Mouse (Mus musculus) heart, embryonic 16.5 days (tissue): Measurements from ENCODE around the gene Bloc1s2. TPM values are rescaled to one million over a fixed set of nuclear protein-coding genes. Genes with fewer than 3 reads are reported as not detected.
"Not testable (repeated sequence)": the region's sequence is repeated elsewhere in the genome, so short reads cannot be mapped to it uniquely, and the experiment has no call there.

Source experiments
- ATAC-seq: fragments of 200-750 bp; cut with Nextera tagmentation; replicated peaks from 2 replicates; pipeline ENCODE4 v1.8.0; 2017; ENCODE audit warnings: moderate number of reproducible peaks; ENCODE audit not compliant: insufficient read depth, low FRiP score; ENCODE audit errors: extremely low read depth
- H3K27ac ChIP-seq: fragments of 300-500 bp; sonication (generic); 2 replicates; pipeline ENCODE4 v1.5.1; 2014; ENCODE audit warnings: mild to moderate bottlenecking, low read length, control low read depth, moderate library complexity
- H3K27me3 ChIP-seq: fragments of 300-500 bp; sonication (generic); 2 replicates; pipeline ENCODE4 v1.6.1; 2014; ENCODE audit warnings: low read length, mixed read lengths; ENCODE audit not compliant: control insufficient read depth, insufficient read depth
- H3K36me3 ChIP-seq: fragments of 300-500 bp; sonication (generic); 2 replicates; pipeline ENCODE4 v1.6.1; 2014; ENCODE audit not compliant: control insufficient read depth, insufficient read depth
- H3K4me1 ChIP-seq: fragments of 300-500 bp; sonication (generic); 2 replicates; pipeline ENCODE4 v1.6.1; 2014; ENCODE audit warnings: low read length, mixed read lengths; ENCODE audit not compliant: control insufficient read depth, insufficient read depth
- H3K4me2 ChIP-seq: fragments of 300-500 bp; sonication (generic); 2 replicates; pipeline ENCODE4 v1.6.1; 2014; ENCODE audit warnings: low read depth, mild to moderate bottlenecking, control low read depth, low read length
- H3K4me3 ChIP-seq: fragments of 300-500 bp; sonication (generic); 2 replicates; pipeline ENCODE4 v1.5.1; 2014; ENCODE audit warnings: mild to moderate bottlenecking, control low read depth, low read length
- H3K9ac ChIP-seq: fragments of 300-500 bp; sonication (generic); 2 replicates; pipeline ENCODE4 v1.6.1; 2014; ENCODE audit warnings: low read length, control low read depth
- H3K9me3 ChIP-seq: fragments of 300-500 bp; sonication (generic); replicated peaks from 2 replicates; pipeline ENCODE4 v1.6.1; 2016; ENCODE audit warnings: low read length; ENCODE audit not compliant: control insufficient read depth
- whole genome bisulfite sequencing: fragments of 180-500 bp; shearing (Covaris S2); extraction: QIAGEN DNeasy Blood & Tissue Kit; methylation state at CpG from one replicate; pipeline ENCODE4 v1.1.7; 2014; 5-methylcytosine and 5-hydroxymethylcytosine counted together
- polyA plus RNA-seq: library from polyadenylated mRNA; unstranded; fragments of >200 nt; fragmentation: Nextera tagmentation; extraction: Ambion mirVana; gene quantifications from 2 replicates; pipeline ENCODE4 v1.2.1, GENCODE M21; 2015

The Bloc1s2 gene
- polyA plus RNA-seq, 1 experiment from 2014 or later, result 63.3 TPM

GRCm38 (mm10) chr19:44135960-44136485 is 10.2 kb downstream of the Bloc1s2 start:
- Histone ChIP-seq H3K27me3 (no peaks in the 10 kb centered on the region), H3K9me3 (peaks cover 5% of the 10 kb centered on the region), H3K4me1 (peaks cover 7% of the 10 kb centered on the region; the same call in 1 of the 2 replicates), H3K4me3 (peak overlapping the region; percentile 82), H3K36me3 (peaks cover 21% of the 10 kb centered on the region), H3K27ac (no peak overlapping the region), H3K4me2 (peak overlapping the region; percentile 77), H3K9ac (peak overlapping the region; percentile 54; the same call in 1 of the 2 replicates)
- 24% methylated on average over 7 of the region's 7 CpGs for WGBS
- ATAC-seq, result no peak

GRCm38 (mm10) chr19:44135072-44135959 is 10.9 kb downstream of the Bloc1s2 start, which contains the start of gene Cwf19l1:
Gene Cwf19l1 (minus strand): TSS chr19:44135876.
- WGBS, result under 1% methylated on average over 45 of the region's 45 CpGs
- H3K27ac ChIP-seq, result peak within 1 kb of the TSS; percentile 99
- H3K4me2 ChIP-seq, result peak within 1 kb of the TSS; percentile 88
- no peaks in the 10 kb centered on the region for H3K27me3 ChIP-seq
- ATAC-seq, result peak; percentile 85
- H3K36me3 ChIP-seq, result peaks cover 24% of the 10 kb centered on the region
- peaks cover 5% of the 10 kb centered on the region for H3K9me3 ChIP-seq
- peaks cover 7% of the 10 kb centered on the region; the same call in 1 of the 2 replicates for H3K4me1 ChIP-seq
- peak within 1 kb of the TSS; percentile 82 for H3K4me3 ChIP-seq
- H3K9ac ChIP-seq, result peak within 1 kb of the TSS; percentile 93

GRCm38 (mm10) chr19:44132917-44133316 is 13.3 kb downstream of the Bloc1s2 start:
- H3K36me3 ChIP-seq, result peaks cover 24% of the 10 kb centered on the region
- H3K9me3 ChIP-seq, result no peaks in the 10 kb centered on the region; the same call in 1 of the 2 replicates
- H3K27ac ChIP-seq, result no peak overlapping the region
- WGBS, result 85% methylated on average over 5 of the region's 5 CpGs
- no peak overlapping the region for H3K9ac ChIP-seq
- no peak overlapping the region for H3K4me2 ChIP-seq
- peaks cover 7% of the 10 kb centered on the region; the same call in 1 of the 2 replicates for H3K4me1 ChIP-seq
- ATAC-seq, result no peak
- H3K4me3 ChIP-seq, result no peak overlapping the region
- H3K27me3 ChIP-seq, result no peaks in the 10 kb centered on the region

- no peaks in the 10 kb centered on the region for H3K9me3 ChIP-seq
- WGBS, result 77% methylated on average over 2 of the region's 2 CpGs
- ATAC-seq, result no peak
- H3K4me3 ChIP-seq, result no peak overlapping the region
- no peak overlapping the region for H3K9ac ChIP-seq
- H3K4me1 ChIP-seq, result no peaks in the 10 kb centered on the region
- no peaks in the 10 kb centered on the region for H3K27me3 ChIP-seq
- no peak overlapping the region for H3K4me2 ChIP-seq
- H3K27ac ChIP-seq, result no peak overlapping the region
- peaks cover 56% of the 10 kb centered on the region for H3K36me3 ChIP-seq
These were observed 17.7 kb downstream of the Bloc1s2 start for GRCm38 (mm10) chr19:44128560-44128959.

GRCm38 (mm10) chr19:44127729-44128497 is 18.3 kb downstream of the Bloc1s2 start:
- H3K9ac ChIP-seq, result no peak overlapping the region
- H3K4me3 ChIP-seq, result no peak overlapping the region
- ATAC-seq, result no peak
- H3K27ac ChIP-seq, result no peak overlapping the region
- H3K36me3 ChIP-seq, result peaks cover 62% of the 10 kb centered on the region
- no peak overlapping the region for H3K4me2 ChIP-seq
- whole genome bisulfite sequencing, result 90% methylated on average over 10 of the region's 10 CpGs
- H3K27me3 ChIP-seq, result no peaks in the 10 kb centered on the region
- no peaks in the 10 kb centered on the region for H3K4me1 ChIP-seq
- H3K9me3 ChIP-seq, result no peaks in the 10 kb centered on the region

GRCm38 (mm10) chr19:44121137-44121536 is 25.1 kb downstream of the Bloc1s2 start:
- Histone ChIP-seq H3K4me2 (no peak overlapping the region), H3K9ac (no peak overlapping the region), H3K4me3 (no peak overlapping the region), H3K9me3 (no peaks in the 10 kb centered on the region), H3K27me3 (no peaks in the 10 kb centered on the region), H3K4me1 (no peaks in the 10 kb centered on the region), H3K36me3 (peaks cover 52% of the 10 kb centered on the region), H3K27ac (no peak overlapping the region)
- 92% methylated on average over 7 of the region's 7 CpGs for WGBS
- ATAC-seq, result no peak

GRCm38 (mm10) chr19:44120686-44121085 is 25.6 kb downstream of the Bloc1s2 start:
- H3K4me1 ChIP-seq, ATAC-seq, H3K27me3 ChIP-seq, H3K9me3 ChIP-seq, H3K9ac ChIP-seq, H3K4me2 ChIP-seq, H3K4me3 ChIP-seq, H3K27ac ChIP-seq: not testable (repeated sequence)
- peaks cover 52% of the 10 kb centered on the region for H3K36me3 ChIP-seq
- 87% methylated on average over 7 of the region's 9 CpGs for WGBS

GRCm38 (mm10) chr19:44117793-44118192 is 28.5 kb downstream of the Bloc1s2 start:
- Histone ChIP-seq H3K9ac (no peak overlapping the region), H3K36me3 (peaks cover 42% of the 10 kb centered on the region), H3K9me3 (no peaks in the 10 kb centered on the region), H3K27me3 (no peaks in the 10 kb centered on the region), H3K4me3 (no peak overlapping the region), H3K4me2 (no peak overlapping the region), H3K27ac (no peak overlapping the region), H3K4me1 (no peaks in the 10 kb centered on the region)
- ATAC-seq, result no peak
